Mouse (Mus musculus): ENCODE measurements around the gene Gm20503. TPM values are rescaled to one million over a fixed set of nuclear protein-coding genes. Genes with fewer than 3 reads are reported as not detected.

Gm20503 gene
- polyA plus RNA-seq, 1 experiment from 2014 or later = 8.4 TPM

- ATAC-seq = no peak
- no peaks in the 10 kb centered on the region for H3K27me3 ChIP-seq (replicated peaks; ENCODE audit: control insufficient read depth, insufficient read depth, low read length)
- WGBS = 0% methylated on average over 2 of the region's 2 CpGs
Observed at GRCm38 (mm10) chr4:59000614-59001013, 2.4 kb upstream of the Gm20503 start.

DNA sequence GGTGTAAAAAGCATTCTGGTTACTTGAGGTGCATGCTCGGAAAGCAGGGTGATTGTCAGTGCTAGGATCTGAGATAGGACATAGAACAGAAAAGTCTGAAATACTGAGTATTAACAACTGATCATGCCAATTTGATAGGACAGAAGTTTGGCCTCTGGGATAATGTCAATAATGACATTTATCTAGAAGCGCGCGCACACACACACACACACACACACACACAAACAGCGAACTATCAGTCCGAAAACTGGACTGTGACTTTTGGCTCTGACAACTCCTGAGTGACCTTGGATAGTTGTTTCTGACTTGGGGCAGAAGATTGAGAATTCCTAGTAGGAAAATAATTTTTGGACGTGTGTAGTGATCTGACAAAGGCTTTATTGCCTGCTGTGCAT lies 793 bp downstream of the Gm20503 start:
- no peaks in the 10 kb centered on the region for H3K9me3 ChIP-seq (ENCODE audit: control insufficient read depth, low read length)
- H3K36me3 ChIP-seq (ENCODE audit: control insufficient read depth, insufficient read depth, low read length) = no peaks in the 10 kb centered on the region
- H3K27ac ChIP-seq (ENCODE audit: low read depth, low read length) = no peak overlapping the region
- H3K4me2 ChIP-seq (ENCODE audit: low read length) = peak overlapping the region; percentile 70
- no peaks in the 10 kb centered on the region for H3K27me3 ChIP-seq (replicated peaks; ENCODE audit: control insufficient read depth, insufficient read depth, low read length)
- H3K9ac ChIP-seq (ENCODE audit: low read depth, low read length) = peak overlapping the region; percentile 96
- WGBS = 35% methylated on average over 7 of the region's 7 CpGs
- peaks cover 16% of the 10 kb centered on the region for H3K4me1 ChIP-seq (ENCODE audit: control insufficient read depth, insufficient read depth, low read depth, low read length)
- no peak for ATAC-seq
- H3K4me3 ChIP-seq (ENCODE audit: low read length) = peak overlapping the region; percentile 95

More at GRCm38 (mm10) chr4:59000614-59001013, 2.4 kb upstream of the Gm20503 start:
- Histone ChIP-seq H3K4me2 (ENCODE audit: low read length) (no peak overlapping the region), H3K9ac (ENCODE audit: low read depth, low read length) (no peak overlapping the region), H3K4me1 (ENCODE audit: control insufficient read depth, insufficient read depth, low read depth, low read length) (peaks cover 16% of the 10 kb centered on the region), H3K27ac (ENCODE audit: low read depth, low read length) (no peak overlapping the region), H3K4me3 (ENCODE audit: low read length) (no peak overlapping the region), H3K9me3 (ENCODE audit: control insufficient read depth, low read length) (no peaks in the 10 kb centered on the region), H3K36me3 (ENCODE audit: control insufficient read depth, insufficient read depth, low read length) (no peaks in the 10 kb centered on the region)

DNA sequence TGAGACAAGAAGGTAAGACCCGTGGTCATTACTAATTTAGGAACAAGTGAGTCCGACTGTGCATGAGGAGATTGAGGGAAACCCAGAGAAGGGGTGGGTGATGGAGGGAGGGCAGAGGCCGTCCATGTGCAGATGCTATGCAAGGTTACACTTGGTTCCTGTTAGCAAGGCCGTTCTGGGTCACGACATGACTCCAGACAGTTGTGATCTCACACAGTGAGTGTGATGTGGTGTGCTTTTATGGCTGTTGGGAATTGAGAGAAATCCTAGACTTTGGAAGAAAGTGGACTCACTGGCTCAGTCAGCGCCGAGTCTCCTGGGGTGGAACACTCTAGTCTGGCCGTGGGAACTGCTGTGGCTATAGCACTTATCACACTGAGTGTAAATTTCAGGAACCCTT lies 3.2 kb downstream of the Gm20503 start:
- Histone ChIP-seq H3K9ac (ENCODE audit: low read depth, low read length) (no peak overlapping the region), H3K4me2 (ENCODE audit: low read length) (no peak overlapping the region), H3K27me3 (replicated peaks; ENCODE audit: control insufficient read depth, insufficient read depth, low read length) (no peaks in the 10 kb centered on the region), H3K9me3 (ENCODE audit: control insufficient read depth, low read length) (no peaks in the 10 kb centered on the region), H3K4me1 (ENCODE audit: control insufficient read depth, insufficient read depth, low read depth, low read length) (peaks cover 16% of the 10 kb centered on the region), H3K27ac (ENCODE audit: low read depth, low read length) (no peak overlapping the region), H3K36me3 (ENCODE audit: control insufficient read depth, insufficient read depth, low read length) (no peaks in the 10 kb centered on the region), H3K4me3 (ENCODE audit: low read length) (no peak overlapping the region)
- ATAC-seq = no peak
- 68% methylated on average over 8 of the region's 8 CpGs for WGBS

- H3K4me2 ChIP-seq (ENCODE audit: low read length) = no peak overlapping the region
- 77% methylated on average over 6 of the region's 6 CpGs for WGBS
- H3K9ac ChIP-seq (ENCODE audit: low read depth, low read length) = no peak overlapping the region
- H3K27ac ChIP-seq (ENCODE audit: low read depth, low read length) = no peak overlapping the region
- H3K4me3 ChIP-seq (ENCODE audit: low read length) = no peak overlapping the region
- no peaks in the 10 kb centered on the region for H3K9me3 ChIP-seq (ENCODE audit: control insufficient read depth, low read length)
- ATAC-seq = no peak
- no peaks in the 10 kb centered on the region for H3K27me3 ChIP-seq (replicated peaks; ENCODE audit: control insufficient read depth, insufficient read depth, low read length)
- no peaks in the 10 kb centered on the region for H3K36me3 ChIP-seq (ENCODE audit: control insufficient read depth, insufficient read depth, low read length)
- H3K4me1 ChIP-seq (ENCODE audit: control insufficient read depth, insufficient read depth, low read depth, low read length) = peaks cover 16% of the 10 kb centered on the region
Observed at GRCm38 (mm10) chr4:59007016-59007415, 4.0 kb downstream of the Gm20503 start.

DNA sequence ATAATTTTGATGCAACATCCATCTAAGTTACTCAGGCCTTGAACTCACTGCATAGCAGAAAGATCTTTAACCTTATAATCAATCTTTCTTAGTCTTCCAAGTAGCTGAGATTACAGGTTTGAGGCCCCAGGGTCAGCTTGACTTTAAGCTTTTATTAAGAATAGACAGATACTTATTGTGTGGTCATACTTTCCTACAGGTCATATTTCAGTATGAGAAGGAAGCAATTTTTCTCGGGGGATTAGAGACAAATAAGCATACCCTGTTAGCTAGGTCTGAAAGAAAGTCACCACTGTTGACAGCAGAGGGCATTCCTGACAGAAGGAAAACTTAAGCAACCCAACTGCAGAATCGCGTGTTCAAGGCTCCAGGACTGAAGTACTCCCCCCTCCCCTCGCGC lies 5.0 kb downstream of the Gm20503 start:
- no peak overlapping the region for H3K4me2 ChIP-seq (ENCODE audit: low read length)
- no peaks in the 10 kb centered on the region for H3K36me3 ChIP-seq (ENCODE audit: control insufficient read depth, insufficient read depth, low read length)
- no peak for ATAC-seq
- no peak overlapping the region for H3K9ac ChIP-seq (ENCODE audit: low read depth, low read length)
- no peak overlapping the region for H3K27ac ChIP-seq (ENCODE audit: low read depth, low read length)
- H3K4me1 ChIP-seq (ENCODE audit: control insufficient read depth, insufficient read depth, low read depth, low read length) = peaks cover 13% of the 10 kb centered on the region
- H3K9me3 ChIP-seq (ENCODE audit: control insufficient read depth, low read length) = no peaks in the 10 kb centered on the region
- no peak overlapping the region for H3K4me3 ChIP-seq (ENCODE audit: low read length)
- 87% methylated on average over 5 of the region's 5 CpGs for WGBS
- H3K27me3 ChIP-seq (replicated peaks; ENCODE audit: control insufficient read depth, insufficient read depth, low read length) = no peaks in the 10 kb centered on the region

DNA sequence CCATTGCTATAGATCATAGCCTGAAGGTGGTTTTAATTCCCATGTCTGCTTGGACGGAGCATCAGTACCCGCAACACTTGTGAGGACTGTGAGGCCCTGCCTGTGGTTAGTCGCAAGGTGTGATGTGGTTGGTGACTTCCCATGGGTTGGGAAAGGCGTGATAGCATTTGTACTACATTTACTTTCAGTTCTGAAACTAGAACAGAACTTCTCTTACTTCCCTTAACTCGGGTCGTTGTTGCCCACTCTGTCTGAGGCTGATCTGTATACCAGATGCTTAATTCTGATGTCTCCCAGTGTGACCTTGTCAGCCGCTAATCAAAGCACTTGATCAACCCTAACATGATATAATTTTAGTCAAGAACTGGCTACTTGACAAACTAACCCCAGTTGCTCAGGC lies 6.2 kb downstream of the Gm20503 start:
- no peak overlapping the region for H3K4me3 ChIP-seq (ENCODE audit: low read length)
- no peaks in the 10 kb centered on the region for H3K36me3 ChIP-seq (ENCODE audit: control insufficient read depth, insufficient read depth, low read length)
- no peak overlapping the region for H3K27ac ChIP-seq (ENCODE audit: low read depth, low read length)
- no peaks in the 10 kb centered on the region for H3K9me3 ChIP-seq (ENCODE audit: control insufficient read depth, low read length)
- no peak overlapping the region for H3K9ac ChIP-seq (ENCODE audit: low read depth, low read length)
- no peak overlapping the region for H3K4me2 ChIP-seq (ENCODE audit: low read length)
- no peaks in the 10 kb centered on the region for H3K27me3 ChIP-seq (replicated peaks; ENCODE audit: control insufficient read depth, insufficient read depth, low read length)
- 92% methylated on average over 7 of the region's 7 CpGs for WGBS
- H3K4me1 ChIP-seq (ENCODE audit: control insufficient read depth, insufficient read depth, low read depth, low read length) = peaks cover 9% of the 10 kb centered on the region
- no peak for ATAC-seq

- H3K4me1 ChIP-seq (ENCODE audit: control insufficient read depth, insufficient read depth, low read depth, low read length) = peaks cover 4% of the 10 kb centered on the region
- H3K4me2 ChIP-seq (ENCODE audit: low read length) = no peak overlapping the region
- H3K27ac ChIP-seq (ENCODE audit: low read depth, low read length) = no peak overlapping the region
- H3K4me3 ChIP-seq (ENCODE audit: low read length) = no peak overlapping the region
- H3K9me3 ChIP-seq (ENCODE audit: control insufficient read depth, low read length) = no peaks in the 10 kb centered on the region
- no peak for ATAC-seq
- 75% methylated on average over 4 of the region's 4 CpGs for WGBS
- H3K36me3 ChIP-seq (ENCODE audit: control insufficient read depth, insufficient read depth, low read length) = no peaks in the 10 kb centered on the region
- no peak overlapping the region for H3K9ac ChIP-seq (ENCODE audit: low read depth, low read length)
- no peaks in the 10 kb centered on the region for H3K27me3 ChIP-seq (replicated peaks; ENCODE audit: control insufficient read depth, insufficient read depth, low read length)
Observed at GRCm38 (mm10) chr4:59009696-59010095, 6.7 kb downstream of the Gm20503 start.

DNA sequence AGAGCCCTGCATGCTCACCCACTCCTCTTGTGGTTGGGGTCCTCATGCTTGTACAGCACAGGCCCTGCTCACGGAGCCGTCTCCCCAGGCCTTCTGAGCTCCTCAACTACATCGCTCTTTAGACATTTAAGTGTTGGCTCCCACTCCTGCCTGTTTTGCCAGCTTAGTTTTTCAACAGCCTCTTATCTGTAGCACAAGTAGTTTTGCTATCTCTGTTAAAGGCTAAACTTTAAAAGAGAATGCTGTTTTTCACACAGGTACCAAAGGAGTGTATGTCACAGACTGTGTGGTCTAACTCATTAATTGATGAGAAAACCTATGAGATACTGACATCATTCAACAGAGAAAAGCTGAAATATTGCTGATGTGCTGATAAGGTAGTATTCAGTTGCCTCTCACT lies 8.4 kb downstream of the Gm20503 start:
- 81% methylated on average over 3 of the region's 3 CpGs for WGBS
- no peak for ATAC-seq
- Histone ChIP-seq H3K36me3 (ENCODE audit: control insufficient read depth, insufficient read depth, low read length) (no peaks in the 10 kb centered on the region), H3K4me3 (ENCODE audit: low read length) (no peak overlapping the region), H3K9me3 (ENCODE audit: control insufficient read depth, low read length) (no peaks in the 10 kb centered on the region), H3K4me2 (ENCODE audit: low read length) (no peak overlapping the region), H3K9ac (ENCODE audit: low read depth, low read length) (no peak overlapping the region), H3K27ac (ENCODE audit: low read depth, low read length) (no peak overlapping the region), H3K4me1 (ENCODE audit: control insufficient read depth, insufficient read depth, low read depth, low read length) (no peaks in the 10 kb centered on the region), H3K27me3 (replicated peaks; ENCODE audit: control insufficient read depth, insufficient read depth, low read length) (no peaks in the 10 kb centered on the region)

DNA sequence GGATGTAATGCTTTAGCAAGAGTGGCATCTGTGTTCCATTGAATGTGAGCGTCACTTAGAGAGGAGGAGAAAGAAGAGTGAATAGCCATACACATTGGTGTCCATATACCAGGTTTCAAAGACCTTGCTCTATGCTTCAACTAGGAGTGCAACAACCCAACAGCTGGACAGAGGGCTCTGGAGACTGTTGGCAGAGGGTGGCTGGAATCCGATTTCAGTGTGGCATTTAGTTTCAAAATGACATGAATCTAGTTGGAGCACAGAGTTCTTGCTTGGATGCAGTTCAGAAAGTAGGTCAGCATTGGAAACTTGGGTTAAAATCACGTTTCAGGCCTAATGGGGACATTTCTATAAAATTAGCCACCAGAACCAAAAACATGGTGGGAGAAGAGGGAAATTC lies 12.2 kb downstream of the Gm20503 start:
- no peak overlapping the region for H3K9ac ChIP-seq (ENCODE audit: low read depth, low read length)
- H3K4me2 ChIP-seq (ENCODE audit: low read length) = no peak overlapping the region
- H3K27me3 ChIP-seq (replicated peaks; ENCODE audit: control insufficient read depth, insufficient read depth, low read length) = no peaks in the 10 kb centered on the region
- ATAC-seq = no peak
- H3K4me1 ChIP-seq (ENCODE audit: control insufficient read depth, insufficient read depth, low read depth, low read length) = no peaks in the 10 kb centered on the region
- peaks cover 10% of the 10 kb centered on the region for H3K36me3 ChIP-seq (ENCODE audit: control insufficient read depth, insufficient read depth, low read length)
- no peaks in the 10 kb centered on the region for H3K9me3 ChIP-seq (ENCODE audit: control insufficient read depth, low read length)
- H3K4me3 ChIP-seq (ENCODE audit: low read length) = no peak overlapping the region
- 96% methylated on average over 3 of the region's 3 CpGs for WGBS
- no peak overlapping the region for H3K27ac ChIP-seq (ENCODE audit: low read depth, low read length)

GRCm38 (mm10) chr4:59016922-59017321 lies 13.9 kb downstream of the Gm20503 start:
- Histone ChIP-seq H3K4me2 (ENCODE audit: low read length) (no peak overlapping the region), H3K27ac (ENCODE audit: low read depth, low read length) (no peak overlapping the region), H3K4me1 (ENCODE audit: control insufficient read depth, insufficient read depth, low read depth, low read length) (no peaks in the 10 kb centered on the region), H3K36me3 (ENCODE audit: control insufficient read depth, insufficient read depth, low read length) (peaks cover 12% of the 10 kb centered on the region), H3K27me3 (replicated peaks; ENCODE audit: control insufficient read depth, insufficient read depth, low read length) (no peaks in the 10 kb centered on the region), H3K9ac (ENCODE audit: low read depth, low read length) (no peak overlapping the region), H3K9me3 (ENCODE audit: control insufficient read depth, low read length) (no peaks in the 10 kb centered on the region), H3K4me3 (ENCODE audit: low read length) (no peak overlapping the region)
- WGBS = 98% methylated on average over 2 of the region's 2 CpGs
- ATAC-seq = no peak
